Mouse (Mus musculus) liver, embryonic 14.5 days (tissue): Measurements from ENCODE around the gene Fig4. TPM values are rescaled to one million over a fixed set of nuclear protein-coding genes. Genes with fewer than 3 reads are reported as not detected.

Experiments
- ATAC-seq: fragments of 200-750 bp; cut with Nextera tagmentation; 2 replicates; pipeline ENCODE4 v1.8.0; 2017; ENCODE audit warnings: moderate number of reproducible peaks, mild to moderate bottlenecking, moderate library complexity; ENCODE audit not compliant: insufficient read depth
- DNase-seq, 3 experiments: peaks; one replicate each; pipeline ENCODE4 v3.0.0-alpha.2; 2012 to 2013; ENCODE audit warnings: low read depth in 3 of 3, low spot score in 3 of 3
- H3K27ac ChIP-seq: fragments of 300-500 bp; sonication (generic); 2 replicates; pipeline ENCODE4 v1.5.1; 2014; ENCODE audit warnings: moderate library complexity, mild to moderate bottlenecking, control low read depth, inconsistent platforms
- H3K27me3 ChIP-seq: fragments of 300-500 bp; sonication (generic); 2 replicates; pipeline ENCODE4 v1.6.1; 2014; ENCODE audit warnings: mild to moderate bottlenecking, low read length, moderate library complexity; ENCODE audit not compliant: control insufficient read depth, insufficient read depth
- H3K36me3 ChIP-seq: fragments of 300-500 bp; sonication (generic); replicated peaks from 2 replicates; pipeline ENCODE4 v1.6.1; 2014; ENCODE audit warnings: low read depth; ENCODE audit not compliant: control insufficient read depth, insufficient read depth
- H3K4me1 ChIP-seq, 2 experiments: fragments of 200-500 bp in 1 of 2; fragments of 300-500 bp in 1 of 2; sonication (generic) in 1 of 2; replicated peaks; 2 replicates each; pipeline ENCODE4 v1.6.1; 2012 to 2014; ENCODE audit warnings: antibody characterized with exemption in 1 of 2, inconsistent platforms in 1 of 2, low read length in 1 of 2; ENCODE audit not compliant: control insufficient read depth in 2 of 2, insufficient read depth in 2 of 2
- H3K4me2 ChIP-seq: fragments of 300-500 bp; sonication (generic); 2 replicates; pipeline ENCODE4 v1.6.1; 2014; ENCODE audit warnings: low read depth, mild to moderate bottlenecking, control low read depth, moderate library complexity
- H3K4me3 ChIP-seq, 2 experiments: fragments of 200-500 bp in 1 of 2; fragments of 300-500 bp in 1 of 2; sonication (generic) in 1 of 2; 2 replicates each; pipeline ENCODE4 v1.5.1; 2012 to 2014; ENCODE audit warnings: low read depth in 2 of 2, low read length in 2 of 2, mild to moderate bottlenecking in 2 of 2, control low read depth in 1 of 2, inconsistent platforms in 1 of 2, moderate library complexity in 1 of 2; ENCODE audit not compliant: insufficient read depth in 1 of 2
- H3K9ac ChIP-seq: fragments of 300-500 bp; sonication (generic); replicated peaks from 2 replicates; pipeline ENCODE4 v1.6.1; 2014; ENCODE audit warnings: mild to moderate bottlenecking, control low read depth, moderate library complexity
- H3K9me3 ChIP-seq: fragments of 300-500 bp; sonication (generic); 2 replicates; pipeline ENCODE4 v1.6.1; 2016; ENCODE audit warnings: low read length, mixed read lengths; ENCODE audit not compliant: control insufficient read depth
- CTCF ChIP-seq: IDR thresholded peaks from 2 replicates; pipeline ENCODE4 v1.5.1; 2016; ENCODE audit warnings: antibody characterized with exemption, low read depth, control low read depth
- EP300 ChIP-seq: IDR thresholded peaks from 2 replicates; pipeline ENCODE4 v1.6.1; 2016; ENCODE audit warnings: antibody characterized with exemption, low read depth
- WGBS: fragments of 180-500 bp; shearing (Covaris S2); extraction: QIAGEN DNeasy Blood & Tissue Kit; methylation state at CpG from one replicate; pipeline ENCODE4 v1.1.7; 2014; ENCODE audit not compliant: insufficient replicate concordance; 5-methylcytosine and 5-hydroxymethylcytosine counted together
- polyA plus RNA-seq, 2 experiments: library from polyadenylated mRNA; depleted of rRNA in 1 of 2; stranded (reverse) in 1 of 2; unstranded in 1 of 2; fragments of >200 nt; fragmentation: Nextera tagmentation in 1 of 2; extraction: Ambion mirVana in 1 of 2; gene quantifications; 2 replicates each; pipeline versions ENCODE4 v1.2.1 to v1.2.3; 2012 to 2014

The Fig4 gene
- polyA plus RNA-seq, 2 experiments: 4.3 to 9.3 TPM

DNA sequence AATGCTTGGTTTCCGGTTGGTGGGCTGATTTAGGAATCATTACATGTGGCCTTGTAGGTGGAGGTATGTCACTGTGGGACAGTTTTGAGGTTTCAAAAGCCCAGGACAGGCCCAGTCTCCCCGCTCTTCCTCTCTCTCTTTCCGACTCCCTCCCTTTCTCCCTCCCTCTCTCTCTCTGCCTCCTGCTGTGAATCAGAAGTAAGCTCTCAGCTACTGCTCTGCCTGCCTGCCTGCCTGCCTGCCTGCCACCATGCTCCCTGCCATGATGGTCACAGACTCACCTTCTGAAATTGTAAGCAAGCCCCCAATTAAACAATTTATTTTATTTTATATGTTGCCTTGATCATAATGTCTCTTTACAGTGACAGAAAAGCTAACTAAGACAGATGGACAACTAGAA lies 67.5 kb downstream of the Fig4 start:
- Histone ChIP-seq H3K4me2 (peak overlapping the region; percentile 42), H3K27me3 (no peaks in the 10 kb centered on the region), H3K27ac (peak overlapping the region; percentile 77), H3K36me3 (no peaks in the 10 kb centered on the region), H3K4me3 (no peak overlapping the region), H3K9ac (peak overlapping the region; percentile 51), H3K4me1 (peaks cover 24 to 31% of the 10 kb centered on the region in 2 experiments), H3K9me3 (no peaks in the 10 kb centered on the region)
- DNase-seq: no peak
- peak; percentile 66; the same call in 1 of the 2 replicates for ATAC-seq
- no peak for TF ChIP-seq EP300
- no peak for TF ChIP-seq CTCF
- 78% methylated on average over 3 of the region's 3 CpGs for WGBS

- Histone ChIP-seq H3K27me3 (no peaks in the 10 kb centered on the region), H3K4me1 (peaks cover 24 to 29% of the 10 kb centered on the region in 2 experiments), H3K9me3 (no peaks in the 10 kb centered on the region), H3K36me3 (no peaks in the 10 kb centered on the region), H3K4me2 (peak overlapping the region; percentile 42), H3K9ac (peak overlapping the region; percentile 40), H3K27ac (peak overlapping the region; percentile 77), H3K4me3 (no peak overlapping the region)
- peak; percentile 80 for ATAC-seq
- TF ChIP-seq CTCF (no peak), EP300 (peak; percentile 55; the same call in 1 of the 2 replicates)
- DNase-seq: peak in 1 of 3 experiments; percentile 20
- WGBS: 72% methylated on average over 2 of the region's 2 CpGs
Observed at GRCm38 (mm10) chr10:41235159-41235558, 67.9 kb downstream of the Fig4 start.

DNA sequence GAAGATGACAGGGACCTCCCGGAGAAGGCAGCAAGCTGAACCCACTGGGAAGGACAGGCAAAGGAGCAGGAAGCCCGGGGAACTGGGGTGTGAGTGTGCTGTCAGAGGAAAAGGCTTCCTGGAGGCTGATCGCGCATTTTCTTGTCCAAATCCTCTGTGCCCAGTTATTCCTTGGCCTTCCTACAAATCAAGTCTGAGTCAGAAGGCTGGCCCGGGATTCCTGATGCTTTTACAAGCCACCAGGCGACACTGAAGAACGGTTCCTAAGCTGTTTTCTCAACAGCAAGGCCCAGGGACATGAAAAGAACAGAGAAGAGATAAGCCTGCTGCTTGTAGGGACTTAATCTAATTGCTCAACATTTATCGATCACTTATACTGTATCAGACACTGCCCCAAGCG lies 68.5 kb downstream of the Fig4 start:
- Histone ChIP-seq H3K36me3 (no peaks in the 10 kb centered on the region), H3K27ac (peak overlapping the region; percentile 77), H3K4me2 (peak overlapping the region; percentile 42; the same call in 1 of the 2 replicates), H3K9ac (peak overlapping the region; percentile 40), H3K4me3 (no peak overlapping the region), H3K4me1 (peaks cover 24 to 29% of the 10 kb centered on the region in 2 experiments), H3K27me3 (no peaks in the 10 kb centered on the region), H3K9me3 (no peaks in the 10 kb centered on the region)
- DNase-seq (no peak), ATAC-seq (peak; percentile 38; the same call in 1 of the 2 replicates)
- 58% methylated on average over 9 of the region's 9 CpGs for WGBS
- TF ChIP-seq CTCF: no peak
- no peak for TF ChIP-seq EP300

DNA sequence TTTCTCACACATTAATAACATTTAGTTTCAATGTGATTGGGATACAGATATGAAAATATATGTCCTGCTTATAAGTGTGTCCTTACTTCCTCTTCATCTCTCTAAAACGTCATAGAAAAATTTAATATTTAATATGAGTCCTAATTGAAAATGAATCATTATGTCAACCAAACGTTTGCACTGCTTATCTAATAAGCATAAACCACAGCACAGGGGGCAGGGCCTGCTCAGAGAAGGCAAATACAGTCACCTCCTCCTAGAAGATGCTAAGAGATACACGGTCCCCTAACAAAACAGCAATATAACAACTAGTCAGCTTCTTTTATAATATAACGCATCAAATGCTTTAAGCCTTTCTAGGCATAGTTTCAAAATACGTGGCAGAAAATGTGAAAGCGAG lies 69.9 kb downstream of the Fig4 start:
- no peak overlapping the region for H3K4me2 ChIP-seq
- H3K4me1 ChIP-seq: peaks cover 28 to 32% of the 10 kb centered on the region in 2 experiments
- no peaks in the 10 kb centered on the region for H3K36me3 ChIP-seq
- H3K27ac ChIP-seq: no peak overlapping the region
- no peak for ATAC-seq
- DNase-seq: no peak
- H3K27me3 ChIP-seq: no peaks in the 10 kb centered on the region
- TF ChIP-seq EP300: no peak
- no peak for TF ChIP-seq CTCF
- H3K9me3 ChIP-seq: no peaks in the 10 kb centered on the region
- H3K4me3 ChIP-seq: no peak overlapping the region
- 66% methylated on average over 6 of the region's 6 CpGs for WGBS
- no peak overlapping the region for H3K9ac ChIP-seq

DNA sequence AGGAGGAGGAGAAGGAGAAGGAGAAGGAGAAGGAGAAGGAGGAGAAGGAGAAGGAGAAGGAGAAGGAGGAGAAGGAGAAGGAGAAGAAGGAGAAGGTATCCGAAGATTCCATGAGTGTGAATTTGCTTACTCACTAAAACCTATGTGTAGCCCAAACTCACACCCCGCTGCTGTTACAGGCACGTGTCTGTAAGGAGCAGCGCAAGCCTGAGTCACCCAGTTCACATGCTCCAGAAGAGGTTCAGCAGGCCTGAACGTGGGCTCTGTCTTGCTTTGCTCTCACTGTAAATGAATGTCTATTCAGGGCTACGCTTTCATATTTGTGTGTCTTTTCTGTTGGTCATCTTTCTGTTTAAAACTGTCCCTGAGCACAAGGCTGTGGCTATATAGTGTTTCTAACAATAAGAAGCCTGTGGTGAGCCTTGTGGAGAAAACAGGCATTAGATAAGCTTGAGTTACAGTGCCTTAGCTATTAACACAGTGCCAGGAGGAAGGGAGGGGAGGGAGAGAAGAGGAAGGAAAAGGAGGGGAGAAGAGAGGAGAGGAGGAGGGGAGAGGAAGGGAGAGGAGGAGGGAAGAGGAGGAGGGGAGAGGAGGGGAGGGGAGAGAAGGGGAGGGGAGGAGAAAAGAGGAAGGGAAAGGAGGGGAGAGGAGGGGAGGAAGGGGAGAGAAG lies 71.8 kb downstream of the Fig4 start:
- no peaks in the 10 kb centered on the region for H3K9me3 ChIP-seq
- H3K27me3 ChIP-seq: no peaks in the 10 kb centered on the region
- no peak overlapping the region for H3K27ac ChIP-seq
- H3K4me1 ChIP-seq: peaks cover 24 to 25% of the 10 kb centered on the region in 2 experiments
- DNase-seq (no peak), ATAC-seq (no peak)
- no peak overlapping the region for H3K4me3 ChIP-seq
- no peak overlapping the region for H3K4me2 ChIP-seq
- H3K36me3 ChIP-seq: no peaks in the 10 kb centered on the region
- TF ChIP-seq EP300 (no peak), CTCF (no peak)
- H3K9ac ChIP-seq: no peak overlapping the region
- WGBS: 63% methylated on average over 6 of the region's 6 CpGs
